Mouse (Mus musculus) central nervous system, embryonic 18 days (tissue): ENCODE data around the gene Trim16. TPM values are rescaled to one million over a fixed set of nuclear protein-coding genes. Genes with fewer than 3 reads are reported as not detected.

ENCODE experiments used
- polyA plus RNA-seq: library from polyadenylated mRNA; depleted of rRNA; stranded (reverse); fragments of >200 nt; gene quantifications from 2 replicates; pipeline ENCODE4 v1.2.3, GENCODE M21; 2012; rRNA removed

Gene Trim16
- 5.3 and 6.2 TPM in 2 replicates for polyA plus RNA-seq

GRCm38 (mm10) chr11:62820059-62820541, at the start of gene Trim16:
Gene Trim16, plus strand, starts transcription at chr11:62820231.

GRCm38 (mm10) chr11:62788935-62789616, 31.0 kb upstream of the Trim16 start, which contains the start of gene Zfp286:
Gene Zfp286, minus strand, starts transcription at chr11:62789462.

DNA sequence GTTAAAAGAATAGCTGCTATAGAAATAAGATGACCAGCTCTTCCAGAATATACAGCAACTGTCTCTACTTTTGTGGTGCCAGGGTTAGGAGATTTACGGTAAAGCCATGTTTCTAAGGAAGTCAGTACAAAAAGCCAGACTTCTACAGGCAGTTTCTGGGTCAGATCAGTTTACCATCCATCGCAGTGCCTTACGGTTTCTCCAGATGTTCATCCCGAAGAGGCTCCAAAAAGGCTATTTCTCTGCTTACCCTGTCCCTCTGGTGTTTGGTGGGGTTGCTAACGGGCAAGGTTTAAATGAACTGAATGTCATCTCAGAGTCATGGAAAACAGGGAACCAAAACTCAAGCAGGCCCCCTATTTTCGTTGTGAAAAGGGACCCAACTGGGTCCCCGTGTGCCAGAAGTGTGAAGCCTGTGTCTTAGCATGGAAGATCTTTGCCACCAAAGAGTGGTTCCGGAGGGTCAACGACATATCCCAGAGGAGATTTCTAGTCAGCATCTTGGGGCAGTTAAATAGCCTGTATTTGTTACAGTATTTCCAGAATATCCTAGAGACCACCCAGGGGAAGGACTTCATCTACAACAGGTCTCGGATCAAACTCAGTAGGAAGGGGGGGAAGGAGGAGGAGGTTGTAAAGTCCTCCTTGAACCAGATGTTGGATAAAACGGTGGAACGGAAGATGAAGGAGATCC, 27.1 kb downstream of the Trim16 start, which contains the start of gene Fbxw10:
Gene Fbxw10, plus strand, starts transcription at position 109 of the 694 bp plus-strand sequence.

GRCm38 (mm10) chr11:62879220-62880048, 59.4 kb downstream of the Trim16 start, which contains the start of gene Tvp23b:
Gene Tvp23b, plus strand, starts transcription at chr11:62879455.

Other genes with a start within 250 kb of the Trim16 start
- 36.5 and 36.7 TPM in 2 replicates for gene Trpv2, start 245.7 kb upstream of the Trim16 start, polyA plus RNA-seq
- gene Lrrc75a, start 171.7 kb upstream of the Trim16 start, polyA plus RNA-seq: 16.7 and 17.9 TPM in 2 replicates
- 36.1 and 37.4 TPM in 2 replicates for gene Mmgt2, start 171.6 kb upstream of the Trim16 start, polyA plus RNA-seq
- gene Zfp287, start 88.3 kb upstream of the Trim16 start, polyA plus RNA-seq: 15.0 and 15.7 TPM in 2 replicates
- gene Gm10428, start 67.1 kb upstream of the Trim16 start, polyA plus RNA-seq: not detected in 2 replicates
- gene Zfp286, start 30.8 kb upstream of the Trim16 start, polyA plus RNA-seq: 21.5 and 22.8 TPM in 2 replicates
- gene Fbxw10, start 26.8 kb downstream of the Trim16 start, polyA plus RNA-seq: 0.44 and 1.00 TPM in 2 replicates
- gene Tvp23b, start 59.2 kb downstream of the Trim16 start, polyA plus RNA-seq: 34.2 and 37.0 TPM in 2 replicates
- 0.24 and 0.25 TPM in 2 replicates for gene Cdrt4, start 131.0 kb downstream of the Trim16 start, polyA plus RNA-seq
- 0.04 TPM in 1 of 2 replicates, not detected in the other for gene Tekt3, start 241.4 kb downstream of the Trim16 start, polyA plus RNA-seq